Mouse (Mus musculus): Measurements from ENCODE around the gene Hoxa3.

DNA sequence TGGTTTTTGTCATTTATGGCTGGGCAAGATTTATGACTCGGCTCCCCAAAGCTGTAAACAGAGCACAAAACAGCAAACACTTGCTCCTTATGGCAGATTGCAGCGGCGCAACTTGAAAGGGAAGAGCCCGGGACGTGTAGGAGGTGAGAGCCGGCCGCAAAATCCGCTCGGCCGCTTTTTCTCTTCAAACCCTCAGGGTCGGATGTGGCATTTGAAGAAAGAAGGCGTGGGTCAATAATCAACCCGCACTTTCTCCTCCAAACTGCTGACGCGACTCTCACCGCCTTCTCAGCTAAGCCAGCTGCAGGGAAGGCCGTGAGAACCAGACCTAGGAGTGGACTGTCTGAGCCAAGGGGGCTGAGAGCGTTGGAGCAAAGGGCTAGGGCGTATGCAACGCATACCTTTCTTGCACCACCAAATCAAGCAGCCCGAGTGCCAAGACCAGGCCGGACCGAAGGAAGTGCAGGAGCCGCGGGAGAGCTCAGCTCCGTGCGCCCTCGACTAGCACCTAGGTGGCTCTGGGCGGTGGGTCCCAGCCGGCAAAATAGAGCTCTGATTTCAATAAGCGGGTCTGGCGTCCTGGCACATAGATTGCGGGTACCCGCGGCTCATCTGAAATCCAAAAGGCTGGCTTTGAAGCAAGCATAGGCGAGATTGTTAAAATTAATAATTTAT, 35.9 kb downstream of the Hoxa3 start, which contains the start of gene 5730596B20Rik:
- TF ChIP-seq EP300 (IDR thresholded peaks at IDR 0.05; ENCODE audit: insufficient read depth, low read depth, low read length) (no peak), CTCF (IDR thresholded peaks at IDR 0.05) (no peak), POLR2A (IDR thresholded peaks at IDR 0.05; ENCODE audit: insufficient read depth, low read depth, low read length) (no peak)

All from heart, adult 2 months (tissue).